Mouse (Mus musculus) cerebellum, adult 8-10 months (tissue): ENCODE measurements at regions not wholly inside any gene's neighbourhood (a gene's known extent, or its start where the extent isn't known, plus 50 kb on each side); places are given as distances from the start of the nearest gene placed in this dataset.

Source experiments
- DNase-seq: peaks from one replicate; pipeline ENCODE4 v3.0.0; 2022

DNA sequence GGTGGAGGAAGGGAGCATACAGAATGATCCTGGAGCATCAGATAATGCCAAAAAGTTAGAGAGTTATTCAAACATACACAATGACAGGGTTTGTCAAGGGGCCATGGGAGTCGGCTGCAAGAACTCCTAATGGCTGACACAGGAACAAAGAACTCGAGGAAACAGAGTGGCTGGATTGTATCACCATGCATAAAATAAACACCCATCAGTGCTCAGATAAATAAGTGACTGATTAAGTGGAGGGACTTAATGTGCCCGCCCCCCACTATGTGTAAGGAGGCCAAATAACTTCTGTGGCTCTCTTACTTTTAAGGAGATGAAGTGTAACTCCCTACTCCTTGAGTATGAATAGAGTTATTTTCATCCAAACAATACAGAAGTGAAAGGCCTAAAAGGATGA is 220.1 kb upstream of the 9630041A04Rik start:
- DNase-seq: no peak

GRCm38 (mm10) chr9:101640598-101640997 is 221.0 kb upstream of the 9630041A04Rik start:
- no peak for DNase-seq

- peak; percentile 35 for DNase-seq
Observed at GRCm38 (mm10) chr9:101616261-101616660, 245.4 kb upstream of the 9630041A04Rik start.

DNA sequence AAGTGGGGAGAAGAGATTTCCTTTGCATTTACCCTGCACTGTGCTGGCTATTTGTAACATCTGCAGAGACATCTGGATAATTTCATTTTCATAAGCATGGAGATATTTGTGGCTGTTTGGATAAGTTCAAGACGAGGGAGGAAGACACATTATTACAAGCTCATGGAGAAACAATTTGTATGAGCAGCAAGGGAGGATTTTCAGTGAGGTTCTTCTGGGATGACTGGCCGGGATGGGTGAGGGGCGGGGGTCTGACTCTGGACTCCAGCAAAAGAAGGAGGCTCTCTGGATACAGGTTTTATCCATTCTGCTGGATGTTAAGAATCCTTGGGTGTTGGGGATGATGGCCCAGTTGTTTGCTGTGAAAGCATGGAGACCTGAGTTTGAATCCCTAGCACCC is 246.5 kb upstream of the 9630041A04Rik start:
- no peak for DNase-seq

DNA sequence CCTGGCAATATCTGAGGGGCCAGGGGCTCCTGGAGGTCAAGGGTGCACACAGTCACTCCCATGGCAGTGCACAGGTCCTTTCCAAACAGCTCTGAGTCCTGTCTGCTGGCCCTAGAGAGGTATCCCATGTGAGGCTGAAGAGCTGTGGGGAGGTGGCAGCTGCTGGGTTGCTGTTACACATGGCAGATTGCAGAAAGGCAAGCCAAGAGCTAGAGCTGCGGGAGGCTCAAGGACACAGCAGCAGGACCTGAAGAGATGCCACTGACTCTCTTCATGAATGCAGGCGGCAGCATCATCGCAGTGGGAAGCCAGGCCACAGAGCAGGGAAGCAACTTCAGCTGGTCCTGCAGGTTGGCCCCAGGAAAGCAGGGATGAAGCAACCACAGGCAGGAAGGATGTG is 247.7 kb upstream of the 9630041A04Rik start:
- DNase-seq: peak; percentile 82

- DNase-seq: peak; percentile 88
Observed at GRCm38 (mm10) chr9:101613471-101613870, 248.2 kb upstream of the 9630041A04Rik start.

- peak; percentile 23 for DNase-seq
Observed at GRCm38 (mm10) chr9:101612971-101613370, 248.7 kb upstream of the 9630041A04Rik start.

DNA sequence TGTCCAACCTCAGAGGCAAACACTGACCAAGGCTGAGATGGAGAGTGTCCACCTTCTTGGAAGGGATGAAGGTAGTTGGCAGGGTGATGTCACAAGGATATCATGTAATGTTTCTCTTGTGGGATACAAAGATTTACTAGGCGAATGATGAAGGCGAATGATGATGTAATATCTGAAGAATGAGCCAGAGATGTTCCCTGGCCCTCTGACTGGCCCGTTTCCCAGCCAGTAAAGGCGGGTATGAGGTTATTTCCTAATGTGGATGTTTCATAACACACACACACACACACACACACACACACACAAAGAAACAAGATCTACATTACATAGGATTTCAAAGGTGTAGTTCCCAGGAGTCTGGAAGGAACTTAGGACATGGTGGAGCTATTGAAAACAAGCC is 249.1 kb upstream of the 9630041A04Rik start:
- no peak for DNase-seq

DNA sequence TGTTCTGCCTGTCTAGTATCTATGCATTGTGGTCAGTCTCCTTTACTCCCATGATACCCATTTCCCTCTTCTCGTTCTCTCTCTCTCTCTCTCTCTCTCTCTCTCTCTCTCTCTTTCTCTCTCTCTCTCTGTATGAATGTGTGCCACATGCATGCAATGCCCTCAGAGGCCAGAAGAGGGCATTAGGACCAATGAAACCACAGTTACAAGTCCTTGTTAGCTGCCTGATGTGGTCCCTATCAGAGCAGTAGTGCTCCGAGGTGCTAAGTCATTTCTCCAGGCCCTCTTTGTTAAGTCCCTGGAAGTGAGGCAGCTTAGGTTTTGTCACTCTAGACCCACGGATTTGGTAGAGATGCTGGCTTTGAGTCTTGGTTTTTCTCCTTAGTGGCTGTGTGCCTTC is 250.2 kb upstream of the 9630041A04Rik start:
- peak; percentile 23 for DNase-seq

GRCm38 (mm10) chr9:101610806-101611443 is 250.7 kb upstream of the 9630041A04Rik start:
- no peak for DNase-seq

DNA sequence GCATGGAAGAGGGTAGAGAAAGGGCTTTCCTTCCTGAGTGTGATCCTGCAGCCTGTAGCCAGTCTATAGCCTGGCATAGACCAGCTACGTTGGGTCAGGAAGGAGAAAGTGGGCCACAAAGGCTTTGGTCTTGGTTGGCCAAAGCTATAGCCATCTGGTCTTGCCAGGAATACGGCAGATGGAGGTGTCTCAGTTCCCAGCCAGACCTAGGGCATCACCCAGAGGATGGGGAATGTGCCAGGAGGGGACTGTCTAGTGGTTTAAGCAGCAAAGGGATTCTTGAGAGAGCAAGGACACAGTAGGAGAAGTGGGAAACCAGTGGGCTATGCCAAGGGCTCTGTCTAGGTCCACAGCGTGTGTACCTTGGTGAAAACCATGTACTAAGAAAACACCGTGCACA is 251.3 kb upstream of the 9630041A04Rik start:
- DNase-seq: peak; percentile 90

DNA sequence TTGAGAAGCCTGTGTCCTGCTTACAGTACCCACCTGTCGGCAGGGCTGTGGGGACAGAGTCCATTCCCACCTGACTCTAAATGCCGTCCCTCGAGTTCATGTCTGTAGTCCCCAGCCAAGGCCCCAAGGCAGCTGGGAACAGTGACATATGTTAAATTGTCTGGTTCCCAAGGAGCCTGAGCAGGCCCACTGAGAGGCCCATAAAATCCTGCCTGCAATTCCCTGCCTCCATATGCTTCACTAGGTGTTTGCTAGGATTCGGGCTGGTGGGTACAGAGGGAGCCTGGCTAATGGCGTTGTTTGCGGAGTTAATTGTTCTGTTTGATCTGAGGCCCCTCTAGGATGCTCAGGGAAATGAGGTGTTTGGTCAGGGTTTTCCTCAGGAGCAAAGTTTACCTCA is 258.8 kb upstream of the 9630041A04Rik start:
- DNase-seq: no peak

DNA sequence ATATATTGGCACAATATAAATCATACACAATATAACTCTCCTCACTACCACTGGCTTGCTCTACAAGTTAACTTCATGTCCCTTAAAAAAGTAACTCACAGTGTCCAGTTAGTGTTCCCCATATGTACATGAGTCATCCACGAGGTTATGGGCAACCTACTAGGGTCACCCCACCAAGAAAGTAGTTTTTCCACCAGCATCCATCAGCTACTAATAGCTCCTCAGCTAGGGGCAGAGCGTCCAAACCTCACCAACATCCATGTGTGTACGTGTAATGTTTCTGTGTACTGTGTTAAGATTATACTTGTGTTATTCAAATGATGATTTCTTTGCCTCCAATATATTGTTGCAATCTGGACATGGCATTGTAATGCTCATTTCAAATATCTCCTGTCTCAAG is 264.7 kb upstream of the 9630041A04Rik start:
- no peak for DNase-seq

DNA sequence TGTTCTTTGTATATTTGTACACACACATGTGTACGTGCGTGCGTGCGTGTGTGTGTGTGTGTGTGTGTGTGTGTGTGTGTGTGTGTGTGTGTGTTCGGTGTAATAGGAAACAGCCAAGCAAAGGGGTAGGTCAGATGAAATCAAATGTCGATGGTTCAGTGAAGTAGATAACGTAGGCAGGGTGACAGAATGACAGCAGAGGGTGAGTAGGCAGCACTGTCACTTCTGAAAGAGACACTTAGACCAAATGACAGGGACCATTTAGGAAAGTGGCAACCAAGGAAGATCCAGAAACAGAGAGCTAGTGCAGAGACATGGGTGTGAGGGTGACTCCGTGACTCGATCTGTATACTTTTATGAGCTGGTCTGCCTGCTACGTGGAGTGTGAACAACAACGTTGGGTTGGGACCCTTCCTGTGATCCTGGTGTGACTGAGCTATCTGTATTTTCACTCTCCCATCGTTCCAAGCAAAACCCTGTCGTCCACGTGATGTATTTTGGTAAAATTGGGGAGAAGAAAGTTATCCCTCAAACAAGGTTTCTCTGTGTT is 266.5 kb upstream of the 9630041A04Rik start:
- DNase-seq: no peak

GRCm38 (mm10) chr9:101592621-101593020 is 269.0 kb upstream of the 9630041A04Rik start:
- no peak for DNase-seq

- DNase-seq: no peak
Observed at GRCm38 (mm10) chr9:101591681-101592080, 270.0 kb upstream of the 9630041A04Rik start.

DNA sequence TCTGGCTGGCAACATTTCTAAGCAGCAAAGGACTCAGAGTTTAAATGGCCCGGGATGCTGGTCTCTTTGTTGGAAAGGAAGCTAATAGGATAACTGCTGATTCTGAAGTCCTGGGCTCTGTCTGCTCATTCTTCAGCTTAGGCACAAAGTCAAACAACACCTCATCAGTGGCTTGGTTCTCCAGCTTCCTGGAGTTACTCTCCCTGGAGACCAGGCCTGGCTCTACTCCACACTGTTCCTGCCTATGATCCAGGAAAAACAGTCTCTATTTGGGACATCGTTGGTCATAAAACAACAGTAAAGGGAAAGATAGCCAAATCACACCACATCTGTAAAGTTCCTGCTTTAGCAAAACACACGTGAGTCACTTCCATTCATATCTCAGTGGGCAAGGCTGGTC is 271.3 kb upstream of the 9630041A04Rik start:
- no peak for DNase-seq

GRCm38 (mm10) chr9:101581064-101581463 is 280.6 kb upstream of the 9630041A04Rik start:
- no peak for DNase-seq

DNA sequence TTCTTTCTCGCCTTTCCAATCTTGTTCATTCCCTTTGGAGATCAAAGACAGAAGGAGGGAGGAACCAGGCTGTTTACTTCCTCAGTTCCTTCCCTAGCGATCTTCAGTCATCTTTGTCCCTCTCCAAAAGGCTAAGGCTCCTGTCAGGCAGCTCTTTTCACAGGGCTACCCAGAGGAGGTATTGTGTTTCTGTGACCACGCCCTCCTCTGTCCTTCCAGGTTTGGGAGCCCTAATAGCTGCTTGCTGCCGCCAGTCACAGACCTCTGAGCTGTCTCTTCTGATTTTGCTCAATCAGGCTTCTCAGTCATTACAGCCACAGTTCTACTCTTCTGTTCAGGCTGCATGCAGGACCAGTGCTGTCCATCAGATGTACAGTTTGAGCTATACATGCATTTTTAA is 290.9 kb upstream of the 9630041A04Rik start:
- DNase-seq: no peak

DNA sequence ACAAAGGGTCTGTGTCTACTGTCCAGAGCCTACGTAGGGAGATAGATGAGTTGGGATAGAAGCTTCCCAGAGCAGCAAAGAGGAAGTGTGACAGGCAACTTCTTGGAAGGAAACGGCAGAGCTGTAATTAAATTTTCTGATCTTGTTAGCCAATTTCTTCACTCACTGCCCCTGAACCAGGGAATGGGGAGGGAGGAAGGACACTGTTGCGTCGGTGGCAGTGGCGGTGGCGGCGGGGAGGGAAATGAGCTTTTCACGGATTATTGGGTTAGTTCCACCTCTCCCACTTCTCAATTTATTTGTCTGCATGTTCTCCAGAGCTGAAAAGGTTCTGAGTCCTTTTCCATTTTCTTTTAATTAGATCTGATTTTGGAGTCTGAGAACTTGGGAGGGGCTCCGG is 298.4 kb upstream of the 9630041A04Rik start:
- DNase-seq: no peak

DNA sequence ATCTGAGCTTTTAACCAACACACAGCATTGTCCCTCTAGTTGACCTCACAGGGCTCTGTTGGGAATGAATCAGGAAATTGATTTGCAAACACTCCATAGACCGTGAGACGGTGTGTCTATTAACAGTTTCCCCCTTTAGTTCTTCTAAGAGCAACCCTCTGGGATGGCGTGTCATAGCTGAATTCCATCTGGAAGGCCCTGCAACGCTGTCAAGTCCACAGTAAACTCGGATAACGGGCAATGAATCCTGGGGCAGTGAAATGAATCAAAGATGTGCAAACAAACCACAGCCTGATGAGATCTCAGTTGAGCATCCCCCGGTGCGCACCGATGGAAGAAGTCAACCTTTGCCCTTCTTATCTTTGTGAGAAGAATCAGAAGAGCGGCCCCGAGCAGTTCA is 302.3 kb upstream of the 9630041A04Rik start:
- DNase-seq: no peak

DNA sequence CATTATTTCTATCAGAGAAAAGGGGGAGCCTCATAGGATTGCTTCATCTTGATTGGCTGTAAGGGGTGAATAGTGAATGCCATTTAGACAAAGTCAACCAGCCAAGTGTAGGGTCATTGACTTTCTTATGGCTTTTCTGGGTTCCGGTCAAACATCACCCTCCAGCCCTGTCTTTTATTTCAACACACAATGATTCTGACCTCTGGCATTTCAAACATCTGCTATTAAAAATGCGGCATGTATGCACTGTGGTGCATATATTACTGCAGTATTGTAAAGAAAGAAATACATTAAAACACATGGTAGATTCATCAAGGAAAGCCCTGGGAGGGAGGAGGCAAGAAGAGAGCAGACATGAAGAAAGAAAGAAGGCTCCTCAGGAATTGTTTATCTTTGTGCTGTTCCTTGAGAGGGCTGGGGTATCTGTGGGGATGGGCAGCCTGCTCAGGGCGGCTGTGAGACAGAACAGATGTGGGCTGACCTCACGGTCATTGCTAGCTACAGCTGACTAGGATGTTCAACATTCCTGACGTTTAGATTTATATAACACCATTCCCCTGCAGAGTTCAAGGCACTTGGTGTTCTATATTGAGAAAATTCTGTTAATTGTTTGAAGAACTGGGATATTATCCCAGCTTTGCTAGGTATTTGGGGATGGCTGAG is 303.5 kb upstream of the Ppp2r3a start:
- no peak for DNase-seq

GRCm38 (mm10) chr9:101552789-101553188 is 301.2 kb upstream of the Ppp2r3a start:
- DNase-seq: no peak

DNA sequence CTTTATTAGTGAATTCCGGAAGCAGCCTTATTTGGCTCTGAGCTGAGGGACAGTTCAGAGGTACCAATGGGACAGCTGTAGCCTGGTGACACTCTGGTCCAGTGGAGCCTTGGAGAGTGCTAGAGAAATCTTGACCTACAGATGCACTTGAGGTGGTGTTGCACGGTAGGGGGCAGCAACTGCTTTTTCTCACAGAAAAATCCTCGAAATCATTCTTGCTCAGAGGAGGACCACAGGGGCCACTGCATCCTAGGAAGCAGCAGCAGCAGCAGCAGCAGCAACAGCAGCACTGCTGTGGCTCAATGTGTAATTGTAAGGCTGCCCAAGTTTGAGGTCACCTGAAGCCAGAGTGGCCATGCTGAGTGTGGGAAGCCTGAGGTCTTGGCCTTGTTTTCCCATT is 299.7 kb upstream of the Ppp2r3a start:
- no peak for DNase-seq
